Mouse (Mus musculus): ENCODE data around the gene Gnaq.

- TF ChIP-seq ZC3H11A (IDR thresholded peaks at IDR 0.05; ENCODE audit: borderline replicate concordance, low read depth, low read length) (no peak), ZNF384 (IDR thresholded peaks at IDR 0.05; ENCODE audit: low read depth, low read length) (no peak)
These were observed 158.5 kb downstream of the Gnaq start for GRCm38 (mm10) chr19:16291088-16291487.

Measured in ES-E14 (cell line).